Mouse (Mus musculus): ENCODE results near the gene Fam98c. TPM values are rescaled to one million over a fixed set of nuclear protein-coding genes. Genes with fewer than 3 reads are reported as not detected.

The Fam98c gene
- 29.2 and 29.6 TPM in 2 replicates for polyA plus RNA-seq (2012; rRNA removed; ENCODE audit: low replicate concordance)

GRCm38 (mm10) chr7:29155838-29156782 lies at the start of gene Fam98c:
Gene Fam98c, minus strand, starts transcription at chr7:29156234.

GRCm38 (mm10) chr7:29180077-29180853 lies 24.2 kb upstream of the Fam98c start, which contains the start of gene Psmd8:
Gene Psmd8, minus strand, starts transcription at chr7:29180701.

DNA sequence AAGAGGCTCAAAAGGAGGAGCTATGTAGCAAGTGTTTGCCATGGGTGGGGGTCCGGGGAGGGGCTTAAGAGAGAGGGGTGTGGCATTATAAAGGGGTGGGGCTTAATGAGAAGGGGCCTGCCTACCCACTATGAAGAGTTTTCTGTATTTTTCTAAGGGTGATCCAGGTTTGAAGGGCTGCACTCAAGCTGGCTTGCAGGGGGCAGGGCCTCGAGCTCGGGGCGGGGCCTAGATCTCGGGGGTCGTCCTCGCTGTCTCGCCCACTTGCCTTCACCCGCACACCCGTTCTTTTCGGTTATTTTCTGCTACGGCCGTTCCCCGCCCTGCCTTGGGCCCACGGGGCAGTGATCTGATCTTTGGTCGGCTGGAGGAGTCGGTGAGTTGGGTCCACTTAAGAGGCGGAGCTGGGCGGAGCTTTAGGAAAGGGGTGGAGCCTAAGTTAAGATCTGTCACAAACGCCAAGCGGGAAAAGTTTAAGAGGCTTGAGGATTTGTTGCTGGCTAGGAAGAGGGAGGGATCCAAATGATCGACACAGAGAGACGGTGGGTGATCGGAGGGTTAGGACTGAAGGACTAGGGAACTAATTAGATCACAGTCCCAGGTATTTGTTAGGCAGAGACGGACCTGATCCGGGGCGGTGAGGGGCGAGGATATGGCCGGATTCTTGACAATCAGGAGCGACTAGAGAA lies 14.2 kb upstream of the Fam98c start, which contains the start of the genes Ggn and Spred3:
Ggn (plus strand) TSS at position 145 of the 689 bp plus-strand sequence.
Spred3 (minus strand) TSS at position 346 of the 689 bp plus-strand sequence.

GRCm38 (mm10) chr7:29134693-29135386 lies 21.2 kb downstream of the Fam98c start, which contains the start of gene Rasgrp4:
Gene Rasgrp4, plus strand, starts transcription at chr7:29134851.

DNA sequence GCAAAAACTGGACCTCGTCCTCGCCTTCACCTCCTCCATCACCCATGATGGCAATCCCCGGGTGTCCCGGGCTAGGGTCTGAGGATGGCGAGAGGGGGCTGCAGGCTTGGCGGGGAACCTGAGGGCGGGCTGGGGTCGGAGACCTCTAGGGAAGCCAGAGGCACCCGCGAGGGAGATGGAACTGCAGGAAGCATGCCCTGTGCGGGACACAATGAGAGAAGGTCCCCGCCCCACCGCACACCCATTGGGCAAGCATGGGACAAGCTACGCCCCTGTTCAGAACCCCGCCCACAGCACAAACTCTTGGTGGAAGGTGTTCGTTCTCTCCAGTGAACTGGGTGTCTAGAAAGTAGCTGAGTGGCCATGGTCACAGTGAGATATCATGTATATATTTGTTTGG lies 31.1 kb downstream of the Fam98c start, which contains the start of gene Ryr1:
Ryr1 (minus strand) TSS at position 210 of the 400 bp plus-strand sequence.

Other genes starting within 250 kb of the Fam98c start
- 420 and 464 TPM in 2 replicates for gene Actn4, start 193.9 kb downstream of the Fam98c start, polyA plus RNA-seq (2012; rRNA removed; ENCODE audit: low replicate concordance)
- 291 and 376 TPM in 2 replicates for gene Eif3k, start 174.4 kb downstream of the Fam98c start, polyA plus RNA-seq (2012; rRNA removed; ENCODE audit: low replicate concordance)
- 8.4 and 8.8 TPM in 2 replicates for gene Map4k1, start 174.2 kb downstream of the Fam98c start, polyA plus RNA-seq (2012; rRNA removed; ENCODE audit: low replicate concordance)
- gene Ryr1, start 31.1 kb downstream of the Fam98c start, polyA plus RNA-seq (2012; rRNA removed; ENCODE audit: low replicate concordance): 0.09 and 0.18 TPM in 2 replicates
- gene Rasgrp4, start 21.4 kb downstream of the Fam98c start, polyA plus RNA-seq (2012; rRNA removed; ENCODE audit: low replicate concordance): 16.5 and 16.6 TPM in 2 replicates
- 1.5 and 1.6 TPM in 2 replicates for gene Ggn, start 14.0 kb upstream of the Fam98c start, polyA plus RNA-seq (2012; rRNA removed; ENCODE audit: low replicate concordance)
- 8.0 and 13.0 TPM in 2 replicates for gene Spred3, start 14.2 kb upstream of the Fam98c start, polyA plus RNA-seq (2012; rRNA removed; ENCODE audit: low replicate concordance)
- 263 TPM in 2 replicates for gene Psmd8, start 24.5 kb upstream of the Fam98c start, polyA plus RNA-seq (2012; rRNA removed; ENCODE audit: low replicate concordance)
- gene Catsperg1, start 57.8 kb upstream of the Fam98c start, polyA plus RNA-seq (2012; rRNA removed; ENCODE audit: low replicate concordance): 5.4 and 7.0 TPM in 2 replicates
- 14.0 and 21.7 TPM in 2 replicates for gene Kcnk6, start 76.3 kb upstream of the Fam98c start, polyA plus RNA-seq (2012; rRNA removed; ENCODE audit: low replicate concordance)
- gene Yif1b, start 82.1 kb upstream of the Fam98c start, polyA plus RNA-seq (2012; rRNA removed; ENCODE audit: low replicate concordance): 136 and 142 TPM in 2 replicates
- gene 2200002D01Rik, start 92.2 kb upstream of the Fam98c start, polyA plus RNA-seq (2012; rRNA removed; ENCODE audit: low replicate concordance): 2.1 and 4.1 TPM in 2 replicates
- 25.7 and 182 TPM in 2 replicates for gene Spint2, start 125.7 kb upstream of the Fam98c start, polyA plus RNA-seq (2012; rRNA removed; ENCODE audit: low replicate concordance)
- gene Ppp1r14a, start 133.1 kb upstream of the Fam98c start, polyA plus RNA-seq (2012; rRNA removed; ENCODE audit: low replicate concordance): 20.1 and 193 TPM in 2 replicates
- gene Dpf1, start 147.7 kb upstream of the Fam98c start, polyA plus RNA-seq (2012; rRNA removed; ENCODE audit: low replicate concordance): 1.1 and 2.4 TPM in 2 replicates

Measured in subcutaneous adipose tissue, adult 2 months (tissue).